Mouse (Mus musculus) neutrophil, adult 5-6 weeks (primary cell): ENCODE results near the gene 2410137M14Rik. TPM values are rescaled to one million over a fixed set of nuclear protein-coding genes. Genes with fewer than 3 reads are reported as not detected.

ENCODE experiments used
- total RNA-seq: library from RNA; stranded (forward); fragments of 200-1000 nt; gene quantifications from 2 replicates; pipeline ENCODE4 v1.2.3, GENCODE M21; 2017

Gene 2410137M14Rik
- total RNA-seq, 1 experiment from 2014 or later, result 0.58 TPM

Other genes starting within 250 kb of the 2410137M14Rik start
- not detected in 2 replicates for gene H2-M10.5, start 208.3 kb downstream of the 2410137M14Rik start, total RNA-seq
- gene H2-M10.6, start 169.1 kb downstream of the 2410137M14Rik start, total RNA-seq, result not detected in 2 replicates
- 81.9 and 95.2 TPM in 2 replicates for gene Trim26, start 144.1 kb downstream of the 2410137M14Rik start, total RNA-seq
- gene Trim15, start 114.0 kb downstream of the 2410137M14Rik start, total RNA-seq, result not detected in 2 replicates
- 4.7 and 6.0 TPM in 2 replicates for gene Trim10, start 111.7 kb downstream of the 2410137M14Rik start, total RNA-seq
- not detected in 2 replicates for gene Trim40, start 91.1 kb downstream of the 2410137M14Rik start, total RNA-seq
- not detected in 2 replicates for gene Trim31, start 83.1 kb downstream of the 2410137M14Rik start, total RNA-seq
- gene Rnf39, start 38.3 kb downstream of the 2410137M14Rik start, total RNA-seq, result 0.98 and 1.2 TPM in 2 replicates
- 91.1 and 104 TPM in 2 replicates for gene Ppp1r11, start 29.5 kb downstream of the 2410137M14Rik start, total RNA-seq
- 28.3 and 34.6 TPM in 2 replicates for gene Znrd1, start 22.7 kb downstream of the 2410137M14Rik start, total RNA-seq
- 6.0 and 6.1 TPM in 2 replicates for gene Znrd1as, start 22.6 kb downstream of the 2410137M14Rik start, total RNA-seq
- gene H2-M5, start 8.3 kb upstream of the 2410137M14Rik start, total RNA-seq, result not detected in 2 replicates
- not detected in 2 replicates for gene Zfp57, start 19.9 kb upstream of the 2410137M14Rik start, total RNA-seq
- not detected in 2 replicates for gene Mog, start 42.2 kb upstream of the 2410137M14Rik start, total RNA-seq
- gene Gabbr1, start 64.7 kb upstream of the 2410137M14Rik start, total RNA-seq, result 34.7 and 38.2 TPM in 2 replicates
- 0.12 TPM in 1 of 2 replicates, not detected in the other for gene Olfr90, start 107.3 kb upstream of the 2410137M14Rik start, total RNA-seq
- gene Olfr91, start 117.0 kb upstream of the 2410137M14Rik start, total RNA-seq, result not detected in 2 replicates
- gene Olfr92, start 138.9 kb upstream of the 2410137M14Rik start, total RNA-seq, result not detected in 2 replicates
- not detected in 2 replicates for gene Olfr93, start 180.3 kb upstream of the 2410137M14Rik start, total RNA-seq
- not detected in 2 replicates for gene Ubd, start 212.7 kb upstream of the 2410137M14Rik start, total RNA-seq
- gene Olfr94, start 219.8 kb upstream of the 2410137M14Rik start, total RNA-seq, result not detected in 2 replicates
- gene Olfr95, start 231.9 kb upstream of the 2410137M14Rik start, total RNA-seq, result not detected in 2 replicates
- not detected in 2 replicates for gene Olfr96, start 238.9 kb upstream of the 2410137M14Rik start, total RNA-seq